Mouse (Mus musculus): ENCODE data around the gene Grap2. TPM values are rescaled to one million over a fixed set of nuclear protein-coding genes. Genes with fewer than 3 reads are reported as not detected.

The Grap2 gene
- polyA plus RNA-seq, 1 experiment from 2014 or later = 16.0 TPM

DNA sequence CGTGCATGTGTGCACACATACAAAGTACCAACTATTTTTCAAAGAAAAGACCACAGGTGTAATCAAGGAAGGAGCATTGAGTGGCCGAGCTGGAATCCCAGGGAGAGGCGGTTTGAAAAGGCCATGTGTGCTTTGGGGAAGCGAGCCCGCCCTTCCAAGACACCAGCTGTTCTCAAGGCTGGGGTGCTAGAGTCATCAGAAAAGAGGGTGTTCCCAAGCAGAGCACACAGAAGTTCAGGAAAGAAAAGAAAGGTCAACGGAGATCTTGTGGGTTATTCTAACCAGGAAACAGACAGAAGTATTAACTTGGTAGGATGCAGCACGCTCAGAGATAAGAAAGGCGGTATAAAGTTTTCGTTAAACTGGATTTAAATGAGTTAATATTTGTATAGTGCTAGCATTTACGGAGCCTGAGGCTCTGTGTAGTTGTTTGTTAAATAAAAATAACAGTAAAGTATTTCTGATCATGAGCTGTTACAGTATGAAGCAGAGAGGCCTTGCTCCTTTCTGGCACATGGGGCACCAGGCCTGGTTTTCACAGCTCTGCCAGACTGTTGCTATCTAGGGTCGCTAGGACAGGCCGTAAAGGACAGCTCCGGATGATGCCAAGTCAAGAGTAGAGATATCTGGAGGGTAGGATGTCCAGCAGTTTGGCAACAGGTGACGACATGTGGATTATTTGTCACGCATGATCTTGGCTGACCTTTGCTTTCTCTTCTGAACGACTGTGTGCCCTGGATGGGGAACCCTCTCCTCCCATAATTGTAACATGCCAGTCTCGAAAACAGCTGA, 72.8 kb downstream of the Grap2 start:
- WGBS (ENCODE audit: insufficient replicate concordance) = 78% methylated on average over 17 of the region's 17 CpGs
- ATAC-seq (replicated peaks; ENCODE audit: insufficient number of reproducible peaks, low FRiP score, low TSS enrichment) = no peak

DNA sequence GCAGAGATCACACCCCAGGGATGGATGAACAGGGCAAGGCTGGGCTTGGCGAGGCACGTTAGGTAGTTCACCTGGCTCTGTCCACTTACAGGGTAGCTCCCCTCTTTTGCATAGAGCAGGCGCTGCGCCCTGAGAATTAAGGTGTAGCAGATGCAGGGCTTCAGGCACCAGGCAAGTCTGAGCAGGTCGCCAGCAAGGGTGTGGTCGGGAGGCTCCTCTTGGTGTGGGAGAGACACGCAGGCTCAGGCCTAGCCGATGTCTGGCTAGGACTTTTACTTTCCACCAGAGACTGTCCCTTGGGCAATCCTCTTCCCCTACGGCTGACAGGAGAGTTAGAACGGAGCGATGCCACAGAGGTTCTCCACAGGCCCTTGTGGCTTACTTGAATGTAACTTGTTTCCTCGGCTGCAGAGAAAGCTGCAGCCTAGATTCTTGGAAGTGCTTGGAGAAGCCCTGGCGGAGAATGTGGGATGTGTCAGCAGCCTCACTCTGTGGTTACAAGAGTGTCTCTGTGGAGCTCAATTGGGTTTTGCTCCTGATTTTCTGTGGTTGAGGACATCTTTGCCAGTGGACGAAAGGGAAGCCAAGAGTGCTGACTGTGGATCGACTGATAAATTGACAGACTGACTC, 76.7 kb downstream of the Grap2 start:
- WGBS (ENCODE audit: insufficient replicate concordance) = 62% methylated on average over 15 of the region's 15 CpGs
- Histone ChIP-seq H3K9me3 (replicated peaks; ENCODE audit: control insufficient read depth, low read length) (no peaks in the 10 kb centered on the region), H3K4me2 (no peak overlapping the region), H3K4me1 (ENCODE audit: control insufficient read depth, insufficient read depth, low read length) (peaks cover 7% of the 10 kb centered on the region), H3K9ac (ENCODE audit: low read depth, low read length) (no peak overlapping the region), H3K27ac (ENCODE audit: low read depth, low read length) (no peak overlapping the region), H3K27me3 (ENCODE audit: control insufficient read depth, insufficient read depth, low read length) (peaks cover 3% of the 10 kb centered on the region; the same call in 1 of the 2 replicates), H3K36me3 (ENCODE audit: control insufficient read depth, insufficient read depth, low read length) (no peaks in the 10 kb centered on the region), H3K4me3 (ENCODE audit: low read depth, low read length) (no peak overlapping the region)
- ATAC-seq (replicated peaks; ENCODE audit: insufficient number of reproducible peaks, low FRiP score, low TSS enrichment) = no peak

More for the DNA sequence above, 72.8 kb downstream of the Grap2 start:
- no peak overlapping the region for H3K4me3 ChIP-seq (ENCODE audit: low read depth, low read length)
- no peak overlapping the region for H3K9ac ChIP-seq (ENCODE audit: low read depth, low read length)
- peaks cover 7% of the 10 kb centered on the region; the same call in 1 of the 2 replicates for H3K4me1 ChIP-seq (ENCODE audit: control insufficient read depth, insufficient read depth, low read length)
- H3K27me3 ChIP-seq (ENCODE audit: control insufficient read depth, insufficient read depth, low read length) = no peaks in the 10 kb centered on the region
- H3K9me3 ChIP-seq (replicated peaks; ENCODE audit: control insufficient read depth, low read length) = no peaks in the 10 kb centered on the region
- no peak overlapping the region for H3K4me2 ChIP-seq
- no peak overlapping the region for H3K27ac ChIP-seq (ENCODE audit: low read depth, low read length)
- no peaks in the 10 kb centered on the region for H3K36me3 ChIP-seq (ENCODE audit: control insufficient read depth, insufficient read depth, low read length)

DNA sequence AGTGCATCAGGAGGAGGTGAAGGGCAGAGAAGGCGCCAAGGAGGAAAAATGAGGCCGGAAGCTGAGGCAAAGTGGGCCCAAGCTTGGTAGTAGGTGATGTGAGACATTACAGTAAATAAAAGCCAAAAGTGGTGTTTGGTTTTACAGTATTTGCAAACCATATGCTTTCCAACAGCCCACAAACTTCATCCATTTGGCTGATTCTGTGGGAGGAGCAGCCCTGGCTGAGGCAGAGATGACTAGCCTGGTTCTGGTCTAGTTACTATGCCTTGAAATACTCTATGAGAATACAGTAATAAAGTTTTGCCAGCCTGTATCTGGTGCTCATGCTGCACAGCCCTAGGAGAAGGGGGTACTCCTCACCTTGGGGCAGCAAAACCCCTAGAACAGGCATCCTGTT, 78.0 kb downstream of the Grap2 start:
- no peak overlapping the region for H3K27ac ChIP-seq (ENCODE audit: low read depth, low read length)
- H3K4me3 ChIP-seq (ENCODE audit: low read depth, low read length) = no peak overlapping the region
- peaks cover 7% of the 10 kb centered on the region for H3K4me1 ChIP-seq (ENCODE audit: control insufficient read depth, insufficient read depth, low read length)
- H3K27me3 ChIP-seq (ENCODE audit: control insufficient read depth, insufficient read depth, low read length) = peaks cover 3% of the 10 kb centered on the region; the same call in 1 of the 2 replicates
- no peaks in the 10 kb centered on the region for H3K36me3 ChIP-seq (ENCODE audit: control insufficient read depth, insufficient read depth, low read length)
- no peak overlapping the region for H3K4me2 ChIP-seq
- ATAC-seq (replicated peaks; ENCODE audit: insufficient number of reproducible peaks, low FRiP score, low TSS enrichment) = no peak
- H3K9ac ChIP-seq (ENCODE audit: low read depth, low read length) = no peak overlapping the region
- no peaks in the 10 kb centered on the region for H3K9me3 ChIP-seq (replicated peaks; ENCODE audit: control insufficient read depth, low read length)
- 79% methylated on average over 2 of the region's 2 CpGs for WGBS (ENCODE audit: insufficient replicate concordance)

DNA sequence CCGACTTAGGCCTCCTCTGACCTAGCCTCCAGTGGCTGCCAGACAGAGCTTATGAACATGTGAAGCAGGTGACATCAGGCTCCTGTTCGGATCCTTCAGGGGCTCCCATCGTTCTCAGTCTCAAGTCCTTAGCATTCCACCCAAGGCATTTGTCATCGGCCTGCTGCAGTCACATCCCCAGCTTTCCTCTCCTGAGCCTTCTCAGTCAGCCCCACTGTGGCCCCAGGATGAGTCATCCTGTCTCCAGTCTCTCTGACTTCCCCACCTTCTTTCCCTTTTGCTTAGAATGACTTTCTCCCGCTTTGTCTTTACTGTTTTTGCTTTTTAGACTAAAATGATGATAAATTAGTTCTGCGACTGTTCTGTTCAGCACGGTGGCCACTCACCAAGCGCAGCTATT, 81.5 kb downstream of the Grap2 start:
- WGBS (ENCODE audit: insufficient replicate concordance) = 56% methylated on average over 8 of the region's 8 CpGs
- no peak overlapping the region for H3K27ac ChIP-seq (ENCODE audit: low read depth, low read length)
- H3K4me2 ChIP-seq = no peak overlapping the region
- no peak for ATAC-seq (replicated peaks; ENCODE audit: insufficient number of reproducible peaks, low FRiP score, low TSS enrichment)
- peaks cover 7% of the 10 kb centered on the region for H3K4me1 ChIP-seq (ENCODE audit: control insufficient read depth, insufficient read depth, low read length)
- H3K9me3 ChIP-seq (replicated peaks; ENCODE audit: control insufficient read depth, low read length) = no peaks in the 10 kb centered on the region
- H3K27me3 ChIP-seq (ENCODE audit: control insufficient read depth, insufficient read depth, low read length) = peaks cover 3% of the 10 kb centered on the region; the same call in 1 of the 2 replicates
- no peaks in the 10 kb centered on the region for H3K36me3 ChIP-seq (ENCODE audit: control insufficient read depth, insufficient read depth, low read length)
- no peak overlapping the region for H3K9ac ChIP-seq (ENCODE audit: low read depth, low read length)
- no peak overlapping the region for H3K4me3 ChIP-seq (ENCODE audit: low read depth, low read length)

DNA sequence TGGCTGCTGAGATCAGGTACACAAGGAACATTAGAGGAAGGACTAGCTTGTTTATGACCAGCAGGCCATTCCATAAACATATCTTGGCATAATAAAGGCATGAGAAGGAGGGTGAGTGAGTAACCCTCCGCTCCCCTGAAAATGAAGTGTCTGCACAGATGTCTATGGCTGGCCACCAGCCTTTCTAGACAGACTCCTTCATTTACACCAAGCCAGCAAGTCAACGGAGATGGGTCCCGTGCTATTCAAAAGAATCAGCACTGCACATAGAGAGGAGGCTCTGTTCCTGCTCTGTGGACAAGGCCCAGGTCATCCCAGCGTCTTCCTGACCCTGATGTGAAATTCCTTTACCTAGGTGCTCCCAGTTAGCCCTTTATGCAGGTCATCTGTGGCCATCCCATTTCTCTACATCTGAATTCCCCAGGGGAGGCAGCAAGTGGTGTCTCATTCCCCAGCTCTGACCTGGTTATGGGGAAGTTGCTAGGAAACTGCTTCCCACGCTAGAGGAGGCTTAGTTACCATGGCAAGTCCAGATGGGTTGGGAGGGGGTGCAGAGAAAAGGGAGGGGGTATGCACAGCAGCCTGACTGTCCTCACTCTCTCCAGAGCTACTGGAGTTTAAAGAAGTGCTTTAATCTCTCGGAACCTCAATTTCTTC, 86.5 kb downstream of the Grap2 start:
- Histone ChIP-seq H3K4me2 (no peak overlapping the region), H3K9me3 (replicated peaks; ENCODE audit: control insufficient read depth, low read length) (no peaks in the 10 kb centered on the region), H3K36me3 (ENCODE audit: control insufficient read depth, insufficient read depth, low read length) (no peaks in the 10 kb centered on the region), H3K27me3 (ENCODE audit: control insufficient read depth, insufficient read depth, low read length) (0 out of 2 replicates have a peak, but pooled peaks cover 3% of the 10 kb centered on the region), H3K9ac (ENCODE audit: low read depth, low read length) (no peak overlapping the region), H3K4me1 (ENCODE audit: control insufficient read depth, insufficient read depth, low read length) (0 out of 2 replicates have a peak, but pooled peaks cover 3% of the 10 kb centered on the region), H3K4me3 (ENCODE audit: low read depth, low read length) (no peak overlapping the region), H3K27ac (ENCODE audit: low read depth, low read length) (no peak overlapping the region)
- no peak for ATAC-seq (replicated peaks; ENCODE audit: insufficient number of reproducible peaks, low FRiP score, low TSS enrichment)
- WGBS (ENCODE audit: insufficient replicate concordance) = 68% methylated on average over 6 of the region's 6 CpGs

DNA sequence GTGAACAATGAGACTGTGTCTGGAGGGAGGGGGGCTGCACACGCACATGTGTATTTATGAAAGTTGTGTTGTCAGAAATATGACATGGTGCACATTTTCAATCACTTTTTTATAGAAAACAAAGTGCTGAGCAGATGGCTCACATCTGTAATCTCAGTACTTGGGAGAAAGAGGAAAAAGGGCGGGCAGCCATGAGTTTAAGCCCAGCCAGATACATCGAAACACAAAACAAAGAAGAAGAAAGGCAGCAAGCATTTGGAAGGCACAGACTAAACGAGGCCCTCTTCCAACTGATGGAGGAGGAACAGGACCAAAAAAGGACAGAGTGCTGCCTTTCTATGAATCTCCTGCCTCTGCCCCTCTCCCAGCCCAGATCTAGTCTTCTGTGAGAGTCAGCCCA, 88.6 kb downstream of the Grap2 start:
- H3K4me3 ChIP-seq (ENCODE audit: low read depth, low read length) = no peak overlapping the region
- WGBS (ENCODE audit: insufficient replicate concordance) = 49% methylated on average over 4 of the region's 4 CpGs
- no peak overlapping the region for H3K9ac ChIP-seq (ENCODE audit: low read depth, low read length)
- H3K27ac ChIP-seq (ENCODE audit: low read depth, low read length) = no peak overlapping the region
- 0 out of 2 replicates have a peak, but pooled peaks cover 3% of the 10 kb centered on the region for H3K4me1 ChIP-seq (ENCODE audit: control insufficient read depth, insufficient read depth, low read length)
- no peak for ATAC-seq (replicated peaks; ENCODE audit: insufficient number of reproducible peaks, low FRiP score, low TSS enrichment)
- no peak overlapping the region for H3K4me2 ChIP-seq
- H3K36me3 ChIP-seq (ENCODE audit: control insufficient read depth, insufficient read depth, low read length) = no peaks in the 10 kb centered on the region
- H3K27me3 ChIP-seq (ENCODE audit: control insufficient read depth, insufficient read depth, low read length) = 0 out of 2 replicates have a peak, but pooled peaks cover 3% of the 10 kb centered on the region
- no peaks in the 10 kb centered on the region for H3K9me3 ChIP-seq (replicated peaks; ENCODE audit: control insufficient read depth, low read length)

DNA sequence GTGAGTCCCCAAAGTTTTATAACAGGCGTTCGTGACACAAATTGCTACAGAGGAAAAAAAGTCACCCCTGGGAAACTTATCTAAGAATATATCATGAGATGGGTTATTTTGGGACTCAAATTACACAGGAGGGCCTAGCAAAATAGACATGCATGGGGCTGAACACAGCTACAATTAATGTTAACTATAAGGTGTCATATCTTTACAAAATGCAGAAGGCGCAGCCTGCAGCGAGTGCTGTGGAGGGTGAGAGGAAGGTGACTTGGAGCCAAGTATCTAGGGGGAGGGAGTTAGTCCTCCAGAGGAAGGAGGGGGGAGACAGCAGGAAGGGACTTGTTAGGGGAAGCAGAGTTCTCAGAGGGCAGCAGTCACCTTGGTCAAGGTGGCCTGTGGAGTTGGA, 92.0 kb downstream of the Grap2 start:
- Histone ChIP-seq H3K9ac (ENCODE audit: low read depth, low read length) (no peak overlapping the region), H3K27me3 (ENCODE audit: control insufficient read depth, insufficient read depth, low read length) (0 out of 2 replicates have a peak, but pooled peaks cover 4% of the 10 kb centered on the region), H3K4me1 (ENCODE audit: control insufficient read depth, insufficient read depth, low read length) (0 out of 2 replicates have a peak, but pooled peaks cover 3% of the 10 kb centered on the region), H3K9me3 (replicated peaks; ENCODE audit: control insufficient read depth, low read length) (no peaks in the 10 kb centered on the region), H3K36me3 (ENCODE audit: control insufficient read depth, insufficient read depth, low read length) (no peaks in the 10 kb centered on the region), H3K4me2 (no peak overlapping the region), H3K27ac (ENCODE audit: low read depth, low read length) (no peak overlapping the region), H3K4me3 (ENCODE audit: low read depth, low read length) (no peak overlapping the region)
- WGBS (ENCODE audit: insufficient replicate concordance) = 54% methylated on average over 4 of the region's 4 CpGs
- ATAC-seq (replicated peaks; ENCODE audit: insufficient number of reproducible peaks, low FRiP score, low TSS enrichment) = no peak
